Mouse (Mus musculus) intestine, embryonic 15.5 days (tissue): Measurements from ENCODE around the gene Rapgef1. TPM values are rescaled to one million over a fixed set of nuclear protein-coding genes. Genes with fewer than 3 reads are reported as not detected.

Experiments
- ATAC-seq: fragments of 200-750 bp; cut with Nextera tagmentation; 2 replicates; pipeline ENCODE4 v1.8.0; 2017; ENCODE audit warnings: moderate TSS enrichment, moderate library complexity
- H3K27ac ChIP-seq: fragments of 300-500 bp; sonication (generic); 2 replicates; pipeline ENCODE4 v1.5.1; 2015; ENCODE audit warnings: mild to moderate bottlenecking, inconsistent platforms
- H3K27me3 ChIP-seq: fragments of 300-500 bp; sonication (generic); replicated peaks from 2 replicates; pipeline ENCODE4 v1.6.1; 2015; ENCODE audit warnings: inconsistent platforms
- H3K36me3 ChIP-seq: fragments of 300-500 bp; sonication (generic); 2 replicates; pipeline ENCODE4 v1.6.1; 2015; ENCODE audit warnings: inconsistent platforms
- H3K4me1 ChIP-seq: fragments of 300-500 bp; sonication (generic); replicated peaks from 2 replicates; pipeline ENCODE4 v1.6.1; 2015; ENCODE audit warnings: inconsistent platforms
- H3K4me2 ChIP-seq: fragments of 300-500 bp; sonication (generic); replicated peaks from 2 replicates; pipeline ENCODE4 v1.6.1; 2015; ENCODE audit warnings: mild to moderate bottlenecking, inconsistent platforms
- H3K4me3 ChIP-seq: fragments of 300-500 bp; sonication (generic); replicated peaks from 2 replicates; pipeline ENCODE4 v1.5.1; 2015; ENCODE audit warnings: inconsistent platforms
- H3K9ac ChIP-seq: fragments of 300-500 bp; sonication (generic); 2 replicates; pipeline ENCODE4 v1.6.1; 2015; ENCODE audit warnings: inconsistent platforms
- H3K9me3 ChIP-seq: fragments of 300-500 bp; sonication (generic); 2 replicates; pipeline ENCODE4 v1.6.1; 2016; ENCODE audit warnings: inconsistent platforms
- WGBS: fragments of 180-500 bp; shearing (Covaris S2); methylation state at CpG from one replicate; pipeline ENCODE4 v1.1.7; 2015; 5-methylcytosine and 5-hydroxymethylcytosine counted together
- polyA plus RNA-seq: library from polyadenylated mRNA; unstranded; fragments of >200 nt; fragmentation: Nextera tagmentation; extraction: Ambion mirVana; gene quantifications from 2 replicates; pipeline ENCODE4 v1.2.1, GENCODE M21; 2015

Rapgef1 gene
- polyA plus RNA-seq, 1 experiment from 2014 or later, result 12.3 TPM

DNA sequence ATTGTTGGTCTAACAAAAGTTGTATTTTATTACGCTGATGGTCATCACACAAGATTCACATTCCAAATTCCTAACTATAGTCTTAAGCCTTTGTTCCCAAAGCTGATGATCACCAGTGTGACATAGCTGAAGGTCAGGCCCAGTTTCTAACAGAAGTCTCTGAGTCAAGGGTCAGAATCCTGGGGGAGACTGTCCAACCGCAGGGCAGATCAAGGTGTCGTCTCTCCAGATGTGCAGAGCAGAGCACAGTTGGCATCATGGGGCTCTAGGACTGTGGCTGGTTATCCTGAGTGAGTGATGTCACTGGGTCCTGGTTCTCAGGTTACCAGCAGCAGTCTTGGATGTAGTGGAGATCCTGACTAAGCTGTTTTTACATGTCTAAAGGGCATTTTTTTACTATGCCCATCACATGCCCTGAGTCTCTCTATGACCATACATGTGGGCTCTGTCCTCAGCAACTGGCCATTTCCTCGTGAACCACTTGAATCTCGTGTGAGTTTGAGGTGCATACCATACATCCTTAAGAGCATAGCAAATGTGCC lies 16.5 kb downstream of the Rapgef1 start:
- peaks cover 13% of the 10 kb centered on the region for H3K4me1 ChIP-seq
- no peak overlapping the region for H3K27ac ChIP-seq
- H3K9ac ChIP-seq, result no peak overlapping the region
- no peaks in the 10 kb centered on the region for H3K27me3 ChIP-seq
- no peak overlapping the region for H3K4me2 ChIP-seq
- WGBS, result 86% methylated on average over 5 of the region's 5 CpGs
- no peak overlapping the region for H3K4me3 ChIP-seq
- no peak for ATAC-seq
- no peaks in the 10 kb centered on the region for H3K36me3 ChIP-seq
- no peaks in the 10 kb centered on the region for H3K9me3 ChIP-seq

DNA sequence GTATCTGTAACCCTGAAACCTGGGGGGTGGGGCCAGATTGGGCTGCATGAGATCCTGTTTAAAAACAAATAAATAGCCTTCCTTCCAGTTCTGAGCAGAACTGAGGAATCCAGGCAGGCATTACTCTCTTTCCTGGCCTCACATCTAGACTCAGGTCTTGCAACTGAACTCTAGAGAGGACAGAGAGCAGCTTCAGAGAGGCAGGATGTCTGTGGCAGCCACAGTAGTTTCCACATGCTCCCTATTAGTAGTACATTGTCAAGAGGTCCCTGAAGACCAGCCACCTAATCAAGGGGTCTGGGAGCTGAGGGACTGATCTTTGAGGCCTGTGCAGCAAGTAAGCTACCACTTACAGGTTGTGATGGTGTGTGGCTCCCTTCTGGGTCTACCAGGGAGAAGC lies 18.0 kb downstream of the Rapgef1 start:
- Histone ChIP-seq H3K4me3 (no peak overlapping the region), H3K9me3 (no peaks in the 10 kb centered on the region), H3K36me3 (no peaks in the 10 kb centered on the region), H3K9ac (no peak overlapping the region), H3K4me1 (peaks cover 13% of the 10 kb centered on the region), H3K4me2 (no peak overlapping the region), H3K27me3 (no peaks in the 10 kb centered on the region), H3K27ac (0 out of 2 replicates have a peak overlapping the region, but pooled peaks have one; percentile 1)
- no peak for ATAC-seq

DNA sequence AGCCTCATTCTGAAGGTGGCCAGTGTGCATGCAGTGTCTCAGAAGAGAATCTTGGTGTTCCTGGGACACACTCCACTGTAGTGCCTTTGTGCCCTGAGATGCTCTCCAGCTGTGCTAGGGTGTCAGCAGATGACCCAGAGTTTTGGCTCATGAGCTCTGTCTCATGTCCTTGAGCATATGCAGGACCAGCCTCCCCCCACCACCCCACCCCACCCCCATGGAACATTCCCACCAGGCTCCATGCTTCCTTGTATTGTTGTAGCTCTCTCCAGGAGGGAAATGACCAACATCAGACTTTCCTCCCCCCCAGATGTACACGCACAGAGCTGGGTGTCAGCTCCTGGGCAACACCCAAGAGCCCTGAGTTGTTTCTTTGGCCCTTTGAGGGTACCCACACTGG lies 19.9 kb downstream of the Rapgef1 start:
- H3K27ac ChIP-seq, result no peak overlapping the region
- 74% methylated on average over 1 of the region's 1 CpGs for WGBS
- H3K9ac ChIP-seq, result no peak overlapping the region
- no peaks in the 10 kb centered on the region for H3K36me3 ChIP-seq
- no peaks in the 10 kb centered on the region for H3K9me3 ChIP-seq
- no peaks in the 10 kb centered on the region for H3K27me3 ChIP-seq
- no peak overlapping the region for H3K4me3 ChIP-seq
- no peak for ATAC-seq
- H3K4me2 ChIP-seq, result no peak overlapping the region
- no peaks in the 10 kb centered on the region for H3K4me1 ChIP-seq

DNA sequence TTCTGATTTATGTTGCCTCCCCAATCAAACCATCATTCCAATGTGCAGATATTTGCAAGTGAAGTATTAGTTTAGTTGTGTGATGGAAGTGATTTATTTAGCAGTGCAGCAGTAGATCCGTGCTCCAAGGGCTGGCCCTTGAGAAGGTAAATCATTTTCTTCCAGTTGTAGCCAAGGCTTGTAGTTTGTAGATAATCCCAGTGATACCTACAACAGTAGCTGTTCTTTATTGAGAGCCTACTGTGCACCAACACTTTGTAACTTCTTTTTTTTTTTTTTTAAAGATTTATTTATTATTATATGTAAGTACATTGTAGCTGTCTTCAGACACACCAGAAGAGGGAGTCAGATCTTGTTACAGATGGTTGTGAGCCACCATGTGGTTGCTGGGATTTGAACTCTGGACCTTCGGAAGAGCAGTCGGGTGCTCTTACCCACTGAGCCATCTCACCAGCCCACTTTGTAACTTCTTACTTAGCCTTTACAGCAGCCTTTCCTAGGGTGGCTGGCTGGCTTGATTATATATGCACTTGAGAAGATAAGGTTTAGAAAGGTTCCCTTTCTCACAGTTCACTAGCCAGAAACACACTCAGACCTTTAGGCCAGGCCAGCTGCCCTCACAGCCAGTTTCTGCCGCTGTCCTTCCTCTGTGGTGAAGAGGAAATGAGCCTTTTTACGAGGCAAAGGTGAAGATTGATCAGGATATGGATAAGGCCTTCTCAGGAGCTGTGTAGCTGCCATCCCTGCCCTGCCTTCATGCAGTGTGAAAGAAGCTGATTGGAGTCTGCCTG lies 20.6 kb downstream of the Rapgef1 start:
- ATAC-seq, result no peak
- no peak overlapping the region for H3K27ac ChIP-seq
- WGBS, result 63% methylated on average over 5 of the region's 5 CpGs

DNA sequence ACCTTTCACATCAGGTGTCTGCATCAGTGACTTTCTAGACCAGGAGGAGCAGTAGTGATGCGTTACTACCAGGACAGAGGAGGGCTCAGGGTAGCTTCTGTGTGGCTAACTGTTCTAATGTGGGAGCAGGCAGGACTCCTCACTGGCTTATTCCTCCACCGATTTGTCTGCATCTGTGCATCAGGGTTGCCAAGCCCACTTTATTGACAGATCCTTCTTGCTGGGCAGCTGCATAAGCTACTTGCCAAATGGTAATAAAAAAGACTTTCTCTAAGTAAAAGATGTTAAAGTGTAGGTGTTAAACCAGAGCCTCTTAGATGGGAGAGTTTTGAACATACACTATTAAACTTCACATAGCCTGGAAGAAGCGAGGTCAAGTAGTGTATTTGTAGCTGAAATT lies 22.2 kb downstream of the Rapgef1 start:
- ATAC-seq, result no peak
- Histone ChIP-seq H3K4me2 (no peak overlapping the region), H3K4me1 (no peaks in the 10 kb centered on the region), H3K27me3 (no peaks in the 10 kb centered on the region), H3K4me3 (no peak overlapping the region), H3K9me3 (no peaks in the 10 kb centered on the region), H3K27ac (no peak overlapping the region), H3K9ac (no peak overlapping the region), H3K36me3 (0 out of 2 replicates have a peak, but pooled peaks cover 5% of the 10 kb centered on the region)
- WGBS, result 90% methylated on average over 3 of the region's 3 CpGs

More for the DNA sequence above, 20.6 kb downstream of the Rapgef1 start:
- Histone ChIP-seq H3K9me3 (no peaks in the 10 kb centered on the region), H3K9ac (no peak overlapping the region), H3K36me3 (0 out of 2 replicates have a peak, but pooled peaks cover 5% of the 10 kb centered on the region), H3K27me3 (no peaks in the 10 kb centered on the region), H3K4me2 (no peak overlapping the region), H3K4me3 (no peak overlapping the region), H3K4me1 (no peaks in the 10 kb centered on the region)

DNA sequence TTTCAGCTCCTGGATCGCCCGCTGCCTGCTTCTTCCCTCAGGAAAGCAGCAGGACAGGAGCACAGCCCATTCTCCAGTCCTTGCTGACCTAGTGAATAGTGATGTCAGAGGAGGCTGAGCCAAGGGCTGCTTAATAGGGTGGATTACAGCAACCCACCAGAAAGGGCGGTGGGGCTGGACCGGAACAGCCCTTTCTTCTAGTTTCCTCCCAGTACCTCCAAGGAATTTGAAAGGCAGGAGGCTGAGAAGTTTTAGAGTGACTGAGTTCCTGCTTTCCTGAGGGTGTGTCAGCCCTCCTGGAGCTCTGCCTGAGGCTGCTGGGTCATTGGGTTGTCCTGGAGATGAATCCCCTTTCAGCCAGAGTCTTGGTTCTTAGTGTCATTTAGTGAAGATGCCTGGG lies 23.9 kb downstream of the Rapgef1 start:
- no peak for ATAC-seq
- 0 out of 2 replicates have a peak, but pooled peaks cover 5% of the 10 kb centered on the region for H3K36me3 ChIP-seq
- H3K27ac ChIP-seq, result no peak overlapping the region
- H3K9ac ChIP-seq, result no peak overlapping the region
- 78% methylated on average over 4 of the region's 4 CpGs for WGBS
- no peaks in the 10 kb centered on the region for H3K9me3 ChIP-seq
- H3K4me2 ChIP-seq, result no peak overlapping the region
- H3K4me3 ChIP-seq, result no peak overlapping the region
- no peaks in the 10 kb centered on the region for H3K27me3 ChIP-seq
- no peaks in the 10 kb centered on the region for H3K4me1 ChIP-seq

DNA sequence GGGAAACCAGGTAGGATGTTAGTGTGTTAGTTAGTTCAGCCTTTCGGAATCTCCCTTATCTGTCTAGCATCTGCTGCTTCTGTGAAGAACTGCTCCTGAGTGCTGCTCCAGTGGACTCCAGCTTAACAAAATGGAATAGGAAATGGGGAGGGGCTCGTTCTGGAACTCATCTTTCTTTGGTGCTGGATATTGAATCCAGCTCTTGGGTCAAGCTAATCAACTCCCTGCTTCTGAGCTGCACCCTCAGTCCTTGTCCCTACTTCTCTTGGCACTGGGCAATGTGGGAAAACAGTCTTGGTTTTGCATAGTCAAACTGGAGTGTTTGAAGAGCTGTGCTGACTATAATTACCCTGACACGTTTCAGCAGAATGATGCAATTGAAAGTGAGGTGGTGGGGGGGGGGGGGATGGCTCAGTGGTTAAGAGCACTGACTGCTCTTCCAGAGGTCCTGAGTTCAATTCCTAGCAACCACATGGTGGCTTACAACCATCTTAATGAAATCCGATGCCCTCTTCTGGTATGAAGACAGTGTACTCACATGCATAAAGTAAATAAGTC lies 25.6 kb downstream of the Rapgef1 start:
- 70% methylated on average over 4 of the region's 4 CpGs for WGBS
- Histone ChIP-seq H3K27ac (no peak overlapping the region), H3K36me3 (0 out of 2 replicates have a peak, but pooled peaks cover 5% of the 10 kb centered on the region), H3K4me3 (no peak overlapping the region), H3K27me3 (no peaks in the 10 kb centered on the region), H3K4me1 (0 out of 2 replicates have a peak, but pooled peaks cover 3% of the 10 kb centered on the region), H3K4me2 (no peak overlapping the region), H3K9ac (no peak overlapping the region), H3K9me3 (no peaks in the 10 kb centered on the region)
- no peak for ATAC-seq

DNA sequence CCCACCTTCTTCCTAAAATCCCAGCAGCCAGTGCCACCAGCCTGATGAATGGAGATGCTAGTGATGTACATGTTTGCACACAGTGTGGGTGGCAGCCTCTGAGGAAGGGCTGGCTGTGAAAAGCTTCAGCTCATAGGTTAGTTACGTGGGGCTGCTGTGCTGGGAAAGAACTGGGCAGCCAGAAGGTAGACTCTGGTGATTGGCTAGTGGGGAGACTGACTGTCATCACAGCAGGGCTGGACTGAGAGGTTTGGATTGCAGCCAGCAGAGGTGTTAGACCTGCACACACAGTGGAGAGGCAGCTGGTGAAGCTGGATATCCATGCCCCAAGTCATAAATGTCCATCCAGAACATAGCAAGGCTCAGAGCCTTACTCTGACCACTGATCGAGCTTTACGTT lies 27.1 kb downstream of the Rapgef1 start:
- ATAC-seq, result no peak

DNA sequence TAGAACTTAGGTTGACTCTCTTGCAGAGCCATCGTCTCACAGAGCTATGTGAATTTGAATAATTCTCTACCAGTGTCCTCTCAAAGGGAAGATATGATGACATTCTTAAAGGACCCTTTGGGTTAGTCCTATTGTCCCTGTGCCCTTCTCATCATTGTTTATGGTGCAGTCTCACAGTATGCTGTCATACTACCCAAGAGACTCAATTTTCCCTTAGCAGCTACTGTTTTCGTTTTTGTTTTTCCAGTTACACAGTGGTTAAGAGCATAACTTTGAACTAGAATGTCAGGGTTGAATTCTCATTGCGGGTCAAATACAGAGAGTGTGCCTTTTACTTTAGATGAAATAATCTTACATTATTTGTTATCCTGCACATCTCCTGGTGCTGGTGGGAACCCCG lies 27.6 kb downstream of the Rapgef1 start:
- H3K9me3 ChIP-seq, result no peaks in the 10 kb centered on the region
- H3K9ac ChIP-seq, result no peak overlapping the region
- H3K4me1 ChIP-seq, result 0 out of 2 replicates have a peak, but pooled peaks cover 3% of the 10 kb centered on the region
- WGBS, result 92% methylated on average over 4 of the region's 4 CpGs
- 0 out of 2 replicates have a peak, but pooled peaks cover 5% of the 10 kb centered on the region for H3K36me3 ChIP-seq
- no peak for ATAC-seq
- no peaks in the 10 kb centered on the region for H3K27me3 ChIP-seq
- no peak overlapping the region for H3K27ac ChIP-seq
- H3K4me2 ChIP-seq, result no peak overlapping the region
- no peak overlapping the region for H3K4me3 ChIP-seq

More for the DNA sequence above, 27.1 kb downstream of the Rapgef1 start:
- no peak overlapping the region for H3K4me2 ChIP-seq
- no peaks in the 10 kb centered on the region for H3K9me3 ChIP-seq
- 0 out of 2 replicates have a peak, but pooled peaks cover 3% of the 10 kb centered on the region for H3K4me1 ChIP-seq
- no peaks in the 10 kb centered on the region for H3K27me3 ChIP-seq
- no peak overlapping the region for H3K9ac ChIP-seq
- H3K36me3 ChIP-seq, result 0 out of 2 replicates have a peak, but pooled peaks cover 5% of the 10 kb centered on the region
- 74% methylated on average over 3 of the region's 3 CpGs for WGBS
- H3K27ac ChIP-seq, result no peak overlapping the region
- H3K4me3 ChIP-seq, result no peak overlapping the region

DNA sequence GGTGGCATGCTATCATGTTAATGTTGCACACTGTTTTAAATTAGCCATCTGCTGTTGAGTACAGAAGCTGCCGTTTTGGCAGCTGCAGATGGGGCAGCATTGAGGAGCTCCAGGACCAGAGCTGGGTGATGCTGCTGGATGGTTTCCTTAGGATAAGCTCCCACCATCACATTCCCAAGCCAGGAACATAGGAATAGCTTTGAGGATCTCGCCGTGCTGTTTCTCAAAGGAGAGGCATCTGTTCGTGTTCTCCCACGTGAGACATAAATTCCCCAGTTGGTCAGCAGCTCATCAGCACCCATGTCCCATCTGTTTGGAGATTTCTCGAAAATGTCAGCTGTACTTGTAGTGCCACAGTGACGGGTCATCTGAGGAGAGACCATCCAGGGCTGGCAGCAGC lies 28.3 kb downstream of the Rapgef1 start:
- Histone ChIP-seq H3K9me3 (no peaks in the 10 kb centered on the region), H3K4me2 (no peak overlapping the region), H3K27ac (no peak overlapping the region), H3K9ac (no peak overlapping the region), H3K4me3 (no peak overlapping the region), H3K36me3 (0 out of 2 replicates have a peak, but pooled peaks cover 5% of the 10 kb centered on the region), H3K27me3 (no peaks in the 10 kb centered on the region), H3K4me1 (0 out of 2 replicates have a peak, but pooled peaks cover 3% of the 10 kb centered on the region)
- 85% methylated on average over 7 of the region's 7 CpGs for WGBS
- no peak for ATAC-seq

DNA sequence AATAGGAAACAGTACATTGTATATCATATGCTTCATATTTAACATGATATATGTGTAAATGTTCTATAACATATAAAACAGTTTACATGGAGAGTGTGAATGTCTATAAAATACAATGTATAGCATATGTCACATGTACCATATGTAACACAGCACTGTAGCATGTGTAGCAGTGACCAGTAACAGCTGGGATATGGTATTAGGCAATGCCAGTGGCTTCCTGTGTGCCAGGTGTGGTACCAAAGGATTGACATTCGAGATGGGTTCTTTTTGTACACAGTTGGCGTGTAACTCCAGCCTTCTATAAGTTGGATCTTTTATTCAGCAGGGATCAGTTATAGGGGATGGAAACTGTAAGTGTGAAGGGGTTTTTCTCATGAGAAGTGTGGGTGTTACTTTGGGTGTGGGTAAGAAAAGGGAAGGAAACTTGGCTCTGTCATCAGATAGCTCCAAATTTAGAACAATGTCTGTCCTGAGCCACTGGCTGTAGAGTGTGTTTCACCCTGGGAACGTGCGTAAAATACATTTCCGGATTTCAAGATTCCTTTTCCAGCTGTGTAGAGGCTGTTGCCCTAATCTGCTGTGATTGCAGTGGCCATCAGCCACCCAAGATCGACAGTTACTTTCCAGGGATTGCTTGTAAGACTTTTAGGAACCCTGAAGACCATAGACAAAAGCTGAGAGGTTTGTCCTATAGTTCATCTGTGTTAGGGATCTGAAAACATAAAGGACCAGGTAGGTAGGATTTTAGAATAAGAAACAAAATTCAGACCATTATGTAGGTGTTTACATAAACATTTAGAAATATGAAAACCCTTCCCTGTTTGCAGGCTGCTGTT lies 29.7 kb downstream of the Rapgef1 start:
- WGBS, result 58% methylated on average over 6 of the region's 6 CpGs
- Histone ChIP-seq H3K27ac (0 out of 2 replicates have a peak overlapping the region, but pooled peaks have one; percentile 4), H3K27me3 (no peaks in the 10 kb centered on the region), H3K4me3 (no peak overlapping the region), H3K4me1 (0 out of 2 replicates have a peak, but pooled peaks cover 3% of the 10 kb centered on the region), H3K36me3 (0 out of 2 replicates have a peak, but pooled peaks cover 5% of the 10 kb centered on the region), H3K9me3 (no peaks in the 10 kb centered on the region), H3K4me2 (no peak overlapping the region), H3K9ac (no peak overlapping the region)
- no peak for ATAC-seq
